Mouse (Mus musculus) spleen, adult 2 months (tissue): ENCODE data around the gene Tmem151b.

Experiments used
- CTCF ChIP-seq: fragments of 200-500 bp; IDR thresholded peaks from 2 replicates; pipeline ENCODE4 v1.5.1; 2011; ENCODE audit warnings: mild to moderate bottlenecking, inconsistent platforms; ENCODE audit not compliant: insufficient read depth, insufficient read length, insufficient replicate concordance; ENCODE audit errors: extremely low read depth
- POLR2A ChIP-seq: fragments of 200-500 bp; IDR thresholded peaks from 2 replicates; pipeline ENCODE4 v1.6.1; 2011; ENCODE audit warnings: low read depth, low read length, inconsistent platforms

DNA sequence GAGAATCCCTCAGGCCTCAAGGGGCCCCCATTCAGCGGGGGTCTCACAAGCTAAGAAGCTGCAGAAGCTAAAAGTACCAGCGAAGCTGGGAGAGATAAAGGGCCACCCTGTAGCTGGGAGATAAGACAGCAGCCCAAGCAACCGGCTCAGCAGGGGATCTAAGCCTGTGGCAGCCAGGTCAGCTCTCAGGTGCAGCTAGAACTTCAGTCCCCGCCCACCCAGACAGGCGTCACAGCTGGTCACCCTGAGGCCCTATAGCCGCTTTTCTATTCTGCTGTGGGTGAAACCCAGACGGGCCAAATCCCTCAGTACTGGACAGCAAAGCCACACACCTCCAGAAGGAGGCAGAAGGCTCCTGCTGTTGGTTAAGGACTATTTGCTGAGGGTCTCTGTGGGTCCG lies 44.0 kb upstream of the Tmem151b start:
- TF ChIP-seq CTCF (no peak), POLR2A (no peak)
